Mouse (Mus musculus) hindbrain, embryonic 11.5 days (tissue): ENCODE measurements around the gene Efnb1. TPM values are rescaled to one million over a fixed set of nuclear protein-coding genes. Genes with fewer than 3 reads are reported as not detected.
A peak's percentile ranks its signal among the peaks of the same experiment; 100 is the strongest.

Experiments
- ATAC-seq: fragments of 200-750 bp; cut with Nextera tagmentation; 2 replicates; pipeline ENCODE4 v1.8.0; 2017; ENCODE audit warnings: mild to moderate bottlenecking, moderate TSS enrichment, moderate library complexity; ENCODE audit not compliant: low FRiP score
- DNase-seq: peaks from one replicate; pipeline ENCODE4 v3.0.0-alpha.2; 2015; ENCODE audit warnings: low spot score
- H3K27ac ChIP-seq: fragments of 300-500 bp; sonication (generic); 2 replicates; pipeline ENCODE4 v1.5.1; 2014; ENCODE audit warnings: mild to moderate bottlenecking, low read depth, low read length
- H3K27me3 ChIP-seq: fragments of 300-500 bp; sonication (generic); 2 replicates; pipeline ENCODE4 v1.6.1; 2014; ENCODE audit warnings: mild to moderate bottlenecking, low read length, moderate library complexity, mixed read lengths; ENCODE audit not compliant: control insufficient read depth, insufficient read depth
- H3K36me3 ChIP-seq: fragments of 300-500 bp; sonication (generic); 2 replicates; pipeline ENCODE4 v1.6.1; 2014; ENCODE audit warnings: mild to moderate bottlenecking, low read length, moderate library complexity, mixed read lengths; ENCODE audit not compliant: control insufficient read depth, insufficient read depth
- H3K4me1 ChIP-seq: fragments of 300-500 bp; sonication (generic); replicated peaks from 2 replicates; pipeline ENCODE4 v1.6.1; 2014; ENCODE audit warnings: low read length, mixed read lengths; ENCODE audit not compliant: control insufficient read depth, insufficient read depth
- H3K4me2 ChIP-seq: fragments of 300-500 bp; sonication (generic); replicated peaks from 2 replicates; pipeline ENCODE4 v1.6.1; 2014; ENCODE audit warnings: mild to moderate bottlenecking, low read depth, low read length
- H3K4me3 ChIP-seq: fragments of 300-500 bp; sonication (generic); 2 replicates; pipeline ENCODE4 v1.5.1; 2014; ENCODE audit warnings: low read depth, low read length
- H3K9ac ChIP-seq: fragments of 300-500 bp; sonication (generic); 2 replicates; pipeline ENCODE4 v1.6.1; 2014; ENCODE audit warnings: low read depth, low read length
- H3K9me3 ChIP-seq: fragments of 300-500 bp; sonication (generic); 2 replicates; pipeline ENCODE4 v1.6.1; 2016; ENCODE audit warnings: low read length; ENCODE audit not compliant: control insufficient read depth
- WGBS: fragments of 180-500 bp; shearing (Covaris S2); extraction: QIAGEN DNeasy Blood & Tissue Kit; methylation state at CpG from one replicate; pipeline ENCODE4 v1.1.7; 2014; 5-methylcytosine and 5-hydroxymethylcytosine counted together
- polyA plus RNA-seq: library from polyadenylated mRNA; unstranded; fragments of >200 nt; fragmentation: Nextera tagmentation; extraction: Ambion mirVana; gene quantifications from 2 replicates; pipeline ENCODE4 v1.2.1, GENCODE M21; 2014

Efnb1 gene
- polyA plus RNA-seq, 1 experiment from 2014 or later: 35.5 TPM

DNA sequence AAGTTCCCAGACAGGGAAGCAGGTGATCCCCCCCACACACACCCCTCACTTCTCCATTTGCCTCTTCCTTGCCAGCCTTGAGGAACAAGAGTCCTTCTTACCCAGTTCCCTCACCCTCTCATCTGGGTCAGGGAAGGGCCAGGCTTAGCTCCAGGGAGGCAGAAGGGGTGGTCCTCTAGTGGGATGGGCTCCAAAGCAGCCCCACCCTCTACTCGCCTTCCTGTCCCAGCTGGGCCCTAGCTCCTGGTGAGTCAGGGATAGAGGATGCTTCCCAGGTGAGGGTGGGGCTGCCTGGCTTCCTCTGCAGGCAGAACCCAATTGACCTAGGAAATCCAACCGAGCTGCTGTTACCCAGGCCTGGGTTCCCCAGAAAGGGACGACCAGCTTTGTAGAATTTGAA, 14.8 kb downstream of the Efnb1 start:
- DNase-seq: no peak
- 50% methylated on average over 3 of the region's 3 CpGs for WGBS
- H3K9me3 ChIP-seq: no peaks in the 10 kb centered on the region
- 0 out of 2 replicates have a peak overlapping the region, but pooled peaks have one; percentile 30 for H3K27ac ChIP-seq
- no peaks in the 10 kb centered on the region; the same call in 1 of the 2 replicates for H3K4me1 ChIP-seq
- no peaks in the 10 kb centered on the region for H3K36me3 ChIP-seq
- no peak overlapping the region for H3K4me2 ChIP-seq
- H3K9ac ChIP-seq: no peak overlapping the region
- H3K4me3 ChIP-seq: no peak overlapping the region
- 0 out of 2 replicates have a peak, but pooled peaks cover 3% of the 10 kb centered on the region for H3K27me3 ChIP-seq
- ATAC-seq: no peak

DNA sequence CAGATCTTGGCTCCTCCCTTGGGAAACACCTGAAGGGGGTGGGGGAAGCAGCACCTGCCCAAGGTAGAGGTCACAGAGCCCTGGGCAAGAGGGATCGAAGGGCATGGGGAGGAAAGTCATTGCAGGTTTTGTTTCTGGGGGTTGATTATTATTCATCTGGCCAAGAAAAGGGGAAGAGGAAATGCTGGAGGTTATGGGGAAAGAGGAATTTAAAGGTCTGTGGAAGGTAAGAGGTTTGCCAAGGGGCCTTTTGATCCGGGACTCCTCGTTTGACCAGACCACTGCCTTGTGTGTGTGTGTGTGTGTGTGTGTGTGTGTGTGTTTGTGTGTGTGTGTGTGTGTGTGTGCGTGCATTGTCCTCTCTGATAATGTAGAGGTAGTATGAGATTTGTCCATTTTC, 15.5 kb downstream of the Efnb1 start:
- 0 out of 2 replicates have a peak overlapping the region, but pooled peaks have one; percentile 30 for H3K27ac ChIP-seq
- DNase-seq: no peak
- H3K36me3 ChIP-seq: no peaks in the 10 kb centered on the region
- H3K4me3 ChIP-seq: no peak overlapping the region
- 63% methylated on average over 4 of the region's 4 CpGs for WGBS
- no peak overlapping the region for H3K4me2 ChIP-seq
- 0 out of 2 replicates have a peak, but pooled peaks cover 3% of the 10 kb centered on the region for H3K27me3 ChIP-seq
- no peaks in the 10 kb centered on the region; the same call in 1 of the 2 replicates for H3K4me1 ChIP-seq
- no peaks in the 10 kb centered on the region for H3K9me3 ChIP-seq
- no peak overlapping the region for H3K9ac ChIP-seq
- ATAC-seq: no peak

DNA sequence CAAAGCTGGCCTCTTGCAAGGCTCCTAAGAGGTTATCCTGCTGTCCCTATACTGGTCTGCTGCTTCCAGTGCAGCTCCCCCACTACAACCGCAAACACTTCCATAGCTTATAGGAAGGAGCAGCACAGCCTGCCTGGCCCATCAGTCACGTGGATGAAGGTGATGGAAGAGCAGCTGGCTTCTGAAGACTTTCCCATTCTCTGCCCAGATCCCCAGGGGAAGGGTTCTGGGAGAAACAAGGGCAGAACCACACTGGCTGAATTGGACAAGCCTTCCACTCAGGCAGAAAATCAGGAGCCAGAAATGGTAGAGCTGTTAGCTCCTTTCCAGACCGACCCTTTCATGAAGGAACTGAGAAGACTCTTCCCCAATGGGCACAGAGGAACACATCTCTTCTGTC, 16.2 kb downstream of the Efnb1 start:
- DNase-seq (peak; percentile 33), ATAC-seq (peak; percentile 12; the same call in 1 of the 2 replicates)
- Histone ChIP-seq H3K4me1 (no peaks in the 10 kb centered on the region; the same call in 1 of the 2 replicates), H3K36me3 (no peaks in the 10 kb centered on the region), H3K9ac (no peak overlapping the region), H3K27me3 (0 out of 2 replicates have a peak, but pooled peaks cover 3% of the 10 kb centered on the region), H3K4me2 (no peak overlapping the region), H3K4me3 (no peak overlapping the region), H3K27ac (peak overlapping the region; percentile 70), H3K9me3 (no peaks in the 10 kb centered on the region)
- 19% methylated on average over 3 of the region's 3 CpGs for WGBS

DNA sequence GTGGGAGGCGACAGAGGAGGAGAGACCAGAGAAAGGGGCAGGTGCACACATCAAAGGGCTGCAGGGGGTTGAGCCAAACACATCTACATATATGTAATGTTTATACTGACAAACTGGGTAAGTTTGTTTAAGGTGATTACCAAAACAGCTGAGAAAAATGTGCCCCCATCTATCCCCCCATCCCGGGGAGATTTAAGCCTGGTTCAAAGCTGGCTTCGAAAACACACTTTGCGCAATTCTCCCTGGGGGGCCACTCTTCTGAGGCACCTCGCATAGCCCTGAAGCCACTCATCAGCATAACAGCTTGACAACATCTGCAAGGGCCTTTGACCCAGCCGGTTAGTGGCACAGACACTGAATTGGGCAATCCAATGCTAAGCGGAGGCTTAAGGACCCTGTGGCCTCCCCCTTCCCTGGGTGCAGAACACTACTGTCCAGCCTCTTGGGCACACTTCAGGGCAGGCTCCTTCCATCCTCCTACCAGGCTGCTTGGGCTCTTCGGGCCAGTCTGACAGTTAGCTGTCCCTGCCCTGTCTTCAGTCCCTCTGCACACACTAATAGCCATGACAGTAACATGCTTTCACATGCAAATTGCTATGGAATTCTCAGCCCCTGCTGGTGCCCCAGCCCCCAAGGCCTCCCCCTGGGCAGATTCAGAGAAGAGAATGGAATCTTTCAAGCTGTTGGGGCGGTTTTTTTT, 16.8 kb downstream of the Efnb1 start:
- peak overlapping the region; percentile 70 for H3K27ac ChIP-seq
- WGBS: 28% methylated on average over 9 of the region's 9 CpGs
- no peaks in the 10 kb centered on the region for H3K36me3 ChIP-seq
- ATAC-seq (peak; percentile 84), DNase-seq (peak; percentile 63)
- no peak overlapping the region for H3K4me2 ChIP-seq
- H3K27me3 ChIP-seq: 0 out of 2 replicates have a peak, but pooled peaks cover 3% of the 10 kb centered on the region
- no peaks in the 10 kb centered on the region for H3K9me3 ChIP-seq
- H3K9ac ChIP-seq: no peak overlapping the region
- H3K4me1 ChIP-seq: no peaks in the 10 kb centered on the region; the same call in 1 of the 2 replicates
- no peak overlapping the region for H3K4me3 ChIP-seq

DNA sequence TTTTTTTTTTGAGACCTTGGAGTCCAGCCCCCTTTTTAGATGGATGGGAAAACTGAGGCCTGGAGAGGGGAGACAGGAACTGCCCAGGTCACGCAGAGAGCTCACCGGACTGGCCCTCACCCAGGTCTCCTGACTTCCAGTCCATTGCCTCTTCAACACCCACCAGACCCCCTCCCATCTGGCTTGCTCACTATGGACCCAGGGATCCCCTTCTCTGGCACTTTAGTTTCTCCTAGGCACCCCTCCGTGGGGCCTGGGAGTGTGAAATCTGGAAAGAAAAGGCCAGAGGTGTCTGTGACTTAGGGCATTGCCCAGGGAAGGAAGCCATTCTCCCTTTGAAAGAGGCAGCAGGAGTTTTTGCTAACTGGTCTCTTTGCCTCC, 17.3 kb downstream of the Efnb1 start:
- H3K27me3 ChIP-seq: 0 out of 2 replicates have a peak, but pooled peaks cover 3% of the 10 kb centered on the region
- H3K36me3 ChIP-seq: no peaks in the 10 kb centered on the region
- DNase-seq (no peak), ATAC-seq (no peak; the same call in 1 of the 2 replicates)
- H3K9me3 ChIP-seq: no peaks in the 10 kb centered on the region
- 33% methylated on average over 3 of the region's 3 CpGs for WGBS
- H3K27ac ChIP-seq: peak overlapping the region; percentile 43; the same call in 1 of the 2 replicates
- no peak overlapping the region for H3K4me2 ChIP-seq
- no peak overlapping the region for H3K4me3 ChIP-seq
- H3K9ac ChIP-seq: no peak overlapping the region
- no peaks in the 10 kb centered on the region; the same call in 1 of the 2 replicates for H3K4me1 ChIP-seq

DNA sequence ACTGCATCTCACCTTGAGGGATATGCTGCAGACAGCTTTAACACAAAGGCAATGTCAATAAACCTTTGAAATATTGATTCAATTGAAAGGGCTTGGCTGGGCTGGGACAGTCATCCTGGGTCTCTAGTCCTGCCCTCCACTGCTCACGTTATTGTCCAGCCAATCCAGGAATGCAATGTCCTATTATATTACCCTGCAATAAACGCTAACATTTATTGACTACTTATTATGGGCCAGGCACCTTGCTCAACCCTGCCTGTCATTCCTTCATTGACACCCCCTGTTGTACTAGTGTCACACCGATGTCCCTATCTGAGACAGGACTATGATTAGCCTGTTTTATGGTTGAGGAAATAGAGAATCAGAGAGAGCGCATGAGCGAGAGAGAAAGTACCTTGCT, 18.4 kb downstream of the Efnb1 start:
- Histone ChIP-seq H3K36me3 (no peaks in the 10 kb centered on the region), H3K4me2 (no peak overlapping the region), H3K9me3 (no peaks in the 10 kb centered on the region), H3K4me3 (no peak overlapping the region), H3K27me3 (0 out of 2 replicates have a peak, but pooled peaks cover 3% of the 10 kb centered on the region), H3K4me1 (no peaks in the 10 kb centered on the region; the same call in 1 of the 2 replicates), H3K9ac (no peak overlapping the region), H3K27ac (no peak overlapping the region)
- ATAC-seq (no peak), DNase-seq (no peak)
- 86% methylated on average over 5 of the region's 5 CpGs for WGBS

DNA sequence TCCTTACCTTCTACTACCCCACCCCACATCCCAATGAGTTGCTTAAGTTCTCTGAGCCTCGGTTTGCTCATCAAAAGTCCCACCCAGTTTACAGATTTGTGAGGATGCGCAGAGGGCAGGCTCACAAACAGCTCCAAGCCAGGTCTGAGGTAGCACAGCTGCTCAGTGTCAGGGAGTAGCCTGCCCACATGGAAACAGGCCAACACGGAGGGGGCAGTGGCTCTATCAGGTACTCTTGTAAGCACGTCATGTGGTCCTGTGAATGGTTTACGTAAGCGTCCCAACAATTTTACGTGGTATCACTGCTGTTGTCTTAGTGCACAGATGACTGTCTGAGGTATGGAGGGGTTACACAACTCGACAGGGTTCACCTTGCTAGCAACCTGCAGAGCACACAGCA, 23.1 kb downstream of the Efnb1 start:
- Histone ChIP-seq H3K4me2 (no peak overlapping the region), H3K4me3 (no peak overlapping the region), H3K27ac (no peak overlapping the region), H3K27me3 (0 out of 2 replicates have a peak, but pooled peaks cover 3% of the 10 kb centered on the region), H3K9me3 (no peaks in the 10 kb centered on the region), H3K9ac (no peak overlapping the region), H3K4me1 (no peaks in the 10 kb centered on the region), H3K36me3 (no peaks in the 10 kb centered on the region)
- no peak for DNase-seq
- ATAC-seq: no peak
- WGBS: 91% methylated on average over 8 of the region's 8 CpGs

DNA sequence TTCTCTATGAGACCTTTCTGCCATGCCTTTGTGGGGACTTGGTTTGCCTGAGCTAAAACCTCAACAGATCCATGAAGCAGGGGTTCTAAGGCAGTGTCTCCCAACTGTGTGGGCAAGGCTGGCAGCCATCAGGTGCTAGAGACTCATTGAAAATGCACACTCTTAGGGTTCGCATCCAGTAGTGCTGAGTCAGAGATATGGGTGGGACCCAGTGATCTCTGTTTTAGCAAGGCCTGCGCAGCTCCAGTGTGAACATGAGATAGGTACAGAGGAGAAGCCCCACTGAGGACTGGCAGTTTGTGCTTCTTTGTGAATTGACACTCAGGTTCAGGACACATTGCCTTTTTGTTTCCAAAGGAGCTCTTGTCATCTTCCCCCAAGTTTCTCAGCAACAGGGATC, 28.2 kb downstream of the Efnb1 start:
- no peak for DNase-seq
- 79% methylated on average over 2 of the region's 2 CpGs for WGBS

More for the DNA sequence above, 28.2 kb downstream of the Efnb1 start:
- Histone ChIP-seq H3K27ac (no peak overlapping the region), H3K9me3 (no peaks in the 10 kb centered on the region), H3K4me3 (no peak overlapping the region), H3K4me2 (no peak overlapping the region), H3K27me3 (peaks cover 2% of the 10 kb centered on the region; the same call in 1 of the 2 replicates), H3K9ac (no peak overlapping the region), H3K36me3 (no peaks in the 10 kb centered on the region), H3K4me1 (no peaks in the 10 kb centered on the region)
- no peak for ATAC-seq
